Mouse (Mus musculus) liver, embryonic 16.5 days (tissue): Measurements from ENCODE around the gene Postn. TPM values are rescaled to one million over a fixed set of nuclear protein-coding genes. Genes with fewer than 3 reads are reported as not detected.

Source experiments
- ATAC-seq: fragments of 200-750 bp; cut with Nextera tagmentation; 2 replicates; pipeline ENCODE4 v1.8.0; 2017; ENCODE audit warnings: low read depth, mild to moderate bottlenecking, moderate number of reproducible peaks, moderate library complexity
- H3K27ac ChIP-seq: fragments of 300-500 bp; sonication (generic); 2 replicates; pipeline ENCODE4 v1.5.1; 2014; ENCODE audit warnings: mild to moderate bottlenecking, low read length
- H3K27me3 ChIP-seq: fragments of 300-500 bp; sonication (generic); 2 replicates; pipeline ENCODE4 v1.6.1; 2014; ENCODE audit warnings: low read depth, low read length, mixed read lengths; ENCODE audit not compliant: control insufficient read depth, insufficient read depth
- H3K36me3 ChIP-seq: fragments of 300-500 bp; sonication (generic); 2 replicates; pipeline ENCODE4 v1.6.1; 2014; ENCODE audit warnings: mild to moderate bottlenecking; ENCODE audit not compliant: control insufficient read depth, insufficient read depth
- H3K4me1 ChIP-seq: fragments of 300-500 bp; sonication (generic); 2 replicates; pipeline ENCODE4 v1.6.1; 2014; ENCODE audit warnings: low read depth, low read length, mixed read lengths; ENCODE audit not compliant: control insufficient read depth
- H3K4me2 ChIP-seq: fragments of 300-500 bp; sonication (generic); 2 replicates; pipeline ENCODE4 v1.6.1; 2014; ENCODE audit warnings: low read depth, low read length, mixed read lengths
- H3K4me3 ChIP-seq: fragments of 300-500 bp; sonication (generic); 2 replicates; pipeline ENCODE4 v1.5.1; 2014; ENCODE audit warnings: low read depth, mild to moderate bottlenecking, low read length
- H3K9ac ChIP-seq: fragments of 300-500 bp; sonication (generic); 2 replicates; pipeline ENCODE4 v1.6.1; 2014; ENCODE audit warnings: low read depth, low read length
- H3K9me3 ChIP-seq: fragments of 300-500 bp; sonication (generic); replicated peaks from 2 replicates; pipeline ENCODE4 v1.6.1; 2016; ENCODE audit warnings: low read length; ENCODE audit not compliant: control insufficient read depth
- WGBS: fragments of 180-500 bp; shearing (Covaris S2); extraction: QIAGEN DNeasy Blood & Tissue Kit; methylation state at CpG from one replicate; pipeline ENCODE4 v1.1.7; 2014; ENCODE audit not compliant: insufficient replicate concordance; 5-methylcytosine and 5-hydroxymethylcytosine counted together
- polyA plus RNA-seq: library from polyadenylated mRNA; unstranded; fragments of >200 nt; fragmentation: Nextera tagmentation; extraction: Ambion mirVana; gene quantifications from 2 replicates; pipeline ENCODE4 v1.2.1, GENCODE M21; 2015

The Postn gene
- polyA plus RNA-seq, 1 experiment from 2014 or later, result 26.7 TPM

- no peak overlapping the region for H3K27ac ChIP-seq
- 50% methylated on average over 6 of the region's 6 CpGs for WGBS
- no peak overlapping the region for H3K9ac ChIP-seq
Measured at GRCm38 (mm10) chr3:54432167-54432566, 71.3 kb downstream of the Postn start.

DNA sequence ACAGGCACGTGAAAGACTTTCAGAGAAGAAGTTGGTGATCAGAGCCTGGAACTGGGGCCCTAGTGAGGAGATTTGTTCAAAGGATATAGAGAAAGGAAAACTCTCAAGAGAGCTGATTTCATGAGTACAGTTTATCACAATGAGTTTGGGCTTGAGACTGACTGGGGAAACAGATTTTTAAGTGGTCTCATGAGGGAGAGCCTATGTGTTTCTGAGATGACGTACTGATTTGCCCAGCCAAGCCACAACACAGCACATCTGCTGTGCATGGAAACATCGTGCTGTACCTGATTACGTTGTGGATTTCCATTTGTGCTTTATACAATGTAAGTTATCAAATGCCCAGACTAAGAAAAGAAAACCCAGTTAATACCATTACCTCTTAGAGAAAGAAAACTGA is 71.7 kb downstream of the Postn start:
- no peak for ATAC-seq
- 59% methylated on average over 4 of the region's 4 CpGs for WGBS
- no peak overlapping the region for H3K27ac ChIP-seq

More at GRCm38 (mm10) chr3:54432167-54432566, 71.3 kb downstream of the Postn start:
- Histone ChIP-seq H3K36me3 (no peaks in the 10 kb centered on the region), H3K4me3 (no peak overlapping the region), H3K4me2 (no peak overlapping the region), H3K27me3 (no peaks in the 10 kb centered on the region), H3K4me1 (no peaks in the 10 kb centered on the region), H3K9me3 (no peaks in the 10 kb centered on the region)
- ATAC-seq, result no peak

DNA sequence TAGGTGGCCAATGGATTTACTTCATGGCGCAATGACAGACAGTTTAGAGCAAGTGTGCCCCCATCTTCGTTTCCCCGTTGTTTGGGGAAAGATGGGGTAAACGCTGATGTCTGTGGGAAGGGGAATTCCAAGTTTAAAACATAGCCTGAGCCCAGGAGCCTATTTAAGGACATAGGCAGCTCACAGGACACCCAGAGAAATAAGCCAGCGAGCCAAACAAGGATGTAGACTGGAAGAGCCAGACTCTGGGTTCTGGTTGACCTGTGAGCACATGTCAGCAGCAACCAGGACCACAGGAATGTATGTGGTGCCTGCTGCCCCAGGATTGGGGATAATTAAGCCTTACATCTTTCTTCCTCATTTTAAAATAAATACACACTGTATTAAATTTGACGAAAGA is 73.7 kb downstream of the Postn start:
- no peak for ATAC-seq
- no peak overlapping the region for H3K9ac ChIP-seq
- 70% methylated on average over 6 of the region's 6 CpGs for WGBS

More for the DNA sequence above, 71.7 kb downstream of the Postn start:
- H3K9ac ChIP-seq, result no peak overlapping the region
- H3K4me1 ChIP-seq, result no peaks in the 10 kb centered on the region
- no peaks in the 10 kb centered on the region for H3K9me3 ChIP-seq
- no peak overlapping the region for H3K4me3 ChIP-seq
- no peak overlapping the region for H3K4me2 ChIP-seq
- H3K27me3 ChIP-seq, result no peaks in the 10 kb centered on the region
- H3K36me3 ChIP-seq, result no peaks in the 10 kb centered on the region

GRCm38 (mm10) chr3:54436373-54436964 is 75.6 kb downstream of the Postn start:
- 18% methylated on average over 1 of the region's 1 CpGs for WGBS
- Histone ChIP-seq H3K4me3 (no peak overlapping the region), H3K27me3 (no peaks in the 10 kb centered on the region), H3K4me2 (no peak overlapping the region), H3K36me3 (no peaks in the 10 kb centered on the region), H3K4me1 (no peaks in the 10 kb centered on the region), H3K27ac (no peak overlapping the region), H3K9ac (no peak overlapping the region), H3K9me3 (no peaks in the 10 kb centered on the region)
- ATAC-seq, result no peak

More for the DNA sequence above, 73.7 kb downstream of the Postn start:
- no peak overlapping the region for H3K27ac ChIP-seq
- H3K36me3 ChIP-seq, result no peaks in the 10 kb centered on the region
- no peak overlapping the region for H3K4me3 ChIP-seq
- no peaks in the 10 kb centered on the region for H3K4me1 ChIP-seq
- no peaks in the 10 kb centered on the region for H3K27me3 ChIP-seq
- no peaks in the 10 kb centered on the region for H3K9me3 ChIP-seq
- no peak overlapping the region for H3K4me2 ChIP-seq

Other genes with a start within 250 kb of the Postn start
- gene Trpc4, start 205.1 kb upstream of the Postn start, polyA plus RNA-seq, result 0.05 TPM in 1 of 2 replicates, not detected in the other